Mouse (Mus musculus) frontal cortex, postnatal 36 days (tissue): ENCODE measurements at regions not wholly inside any gene's neighbourhood (a gene's known extent, or its start where the extent isn't known, plus 50 kb on each side); places are given as distances from the start of the nearest gene placed in this dataset.
"Not testable (repeated sequence)": the region's sequence is repeated elsewhere in the genome, so short reads cannot be mapped to it uniquely, and the experiment has no call there.

Experiments used
- DNase-seq, 2 experiments: peaks; one replicate each; pipeline ENCODE4 v3.0.0; 2022; ENCODE audit warnings: low spot score in 2 of 2

- not testable (repeated sequence) for DNase-seq
These were observed 207.6 kb downstream of the Snurf start for GRCm38 (mm10) chr7:59797212-59797611.

- DNase-seq: peak in 1 of 2 experiments; percentile 1
These were observed 235.1 kb downstream of the Snurf start for GRCm38 (mm10) chr7:59769749-59770148.

GRCm38 (mm10) chr7:59768641-59769040 is 236.2 kb downstream of the Snurf start:
- DNase-seq: peak; percentile 11 to 34

GRCm38 (mm10) chr7:59767325-59767724 is 237.5 kb downstream of the Snurf start:
- DNase-seq: not testable (repeated sequence)
